Mouse (Mus musculus) embryonic fibroblast, embryonic 13.5 days (primary cell): ENCODE results near the gene Dpp8.

Experiments
- CTCF ChIP-seq: IDR thresholded peaks from 2 replicates; pipeline ENCODE4 v1.5.1; 2011; ENCODE audit warnings: mild to moderate bottlenecking, control low read depth, low read length, moderate library complexity, borderline replicate concordance; ENCODE audit not compliant: insufficient read depth
- POLR2A ChIP-seq: IDR thresholded peaks from 2 replicates; pipeline ENCODE4 v1.6.1; 2011; ENCODE audit warnings: low read depth, mild to moderate bottlenecking, control low read depth, low read length, moderate library complexity

- TF ChIP-seq CTCF (no peak), POLR2A (no peak)
Measured at GRCm38 (mm10) chr9:64988443-64988842, 43.8 kb upstream of the Dpp8 start.
